In genomic region chr11:118247359-118248095, GRCm38 (mm10) we compare ENCODE assay signal across 8 mouse cellular contexts. TPM values are rescaled to one million over a fixed set of nuclear protein-coding genes. Genes with fewer than 3 reads are reported as not detected.
DNase-seq lines count a peak whose midpoint lies in the region; ATAC-seq and TF ChIP-seq lines count a peak whose summit lies in the region.

No protein-coding gene starts in this region.

- intact Hi-C loops in heart, postnatal 14 days (cut with DNase I): no loop called here

- H3K27ac ChIP-seq in forebrain, embryonic 10.5 days: peak overlapping the region; percentile 86
- peak overlapping the region; percentile 33; the same call in 1 of the 2 replicates for H3K27ac ChIP-seq in macrophage

- WGBS in forebrain, embryonic 10.5 days: 3% methylated on average over 43 of the region's 43 CpGs
- 3% methylated on average over 43 of the region's 43 CpGs for WGBS in macrophage (ENCODE audit: missing documents)

- H3K27me3 ChIP-seq in G1E (ENCODE audit: insufficient read depth, low read length): peaks cover 5% of the 10 kb centered on the region; the same call in 1 of the 2 replicates
- peaks cover 12% of the 10 kb centered on the region for H3K27me3 ChIP-seq in forebrain, embryonic 10.5 days (ENCODE audit: poor library complexity, severe bottlenecking)

- DNase-seq in G1E (ENCODE audit: low spot score): peak; percentile 14
- DNase-seq in brain, embryonic 14.5 days (ENCODE audit: low read depth): peak; percentile 44
- DNase-seq in forebrain, embryonic 10.5 days (ENCODE audit: extremely low spot score, low spot score): peak; percentile 50
- DNase-seq in heart, postnatal 14 days: peak; percentile 74 to 78
- DNase-seq in kidney, postnatal 4 days: peak; percentile 72 to 83
- DNase-seq in retina, postnatal 1 day: peak; percentile 40
- peak; percentile 63 for DNase-seq in urinary bladder, postnatal 25 days (ENCODE audit: low spot score)

- no peaks in the 10 kb centered on the region for H3K36me3 ChIP-seq in G1E (replicated peaks)
- H3K36me3 ChIP-seq in forebrain, embryonic 10.5 days (replicated peaks): no peaks in the 10 kb centered on the region
- H3K36me3 ChIP-seq in macrophage (ENCODE audit: inconsistent target): no peaks in the 10 kb centered on the region

- no peaks in the 10 kb centered on the region for H3K9me3 ChIP-seq in G1E (replicated peaks)
- no peaks in the 10 kb centered on the region for H3K9me3 ChIP-seq in forebrain, embryonic 10.5 days

- peaks cover 38% of the 10 kb centered on the region for H3K4me1 ChIP-seq in G1E (ENCODE audit: insufficient read depth, low read depth, low read length)
- peaks cover 32% of the 10 kb centered on the region for H3K4me1 ChIP-seq in forebrain, embryonic 10.5 days

- no peak for TF ChIP-seq CTCF in G1E (IDR thresholded peaks at IDR 0.05; ENCODE audit: low read depth, low read length)
- TF ChIP-seq CTCF in brain, embryonic 14.5 days (IDR thresholded peaks at IDR 0.05; ENCODE audit: borderline replicate concordance, extremely low read depth, insufficient read depth, insufficient read length): no peak

- no peak for TF ChIP-seq POLR2A in brain, embryonic 14.5 days (IDR thresholded peaks at IDR 0.05; ENCODE audit: borderline replicate concordance, extremely low read depth, insufficient read depth, insufficient read length, poor library complexity, severe bottlenecking)

- H3K4me3 ChIP-seq in G1E (ENCODE audit: low read depth, low read length): peak overlapping the region; percentile 84
- H3K4me3 ChIP-seq in forebrain, embryonic 10.5 days: peak overlapping the region; percentile 93
- H3K4me3 ChIP-seq in macrophage (ENCODE audit: inconsistent target): peak overlapping the region; percentile 58

- H3K79me2 ChIP-seq in macrophage (ENCODE audit: inconsistent target): peaks cover 56% of the 10 kb centered on the region

- ATAC-seq in G1E (ENCODE audit: extremely low read depth, insufficient number of reproducible peaks, low FRiP score, poor library complexity, severe bottlenecking): no peak

RNA-seq across cellular contexts. Expression of gene Cyth1, which starts 0.9 kb away (rescaled TPM):
- 4.0 and 4.5 TPM in 2 replicates for total RNA-seq in G1E (2014; fragmentation: Nextera tagmentation)
- 7.1 and 7.7 TPM in 2 replicates for total RNA-seq in G1E (2017)
- polyA plus RNA-seq in G1E (2012): 2.7 and 3.1 TPM in 2 replicates
- polyA plus RNA-seq in brain, embryonic 14.5 days (2012; rRNA removed): 35.9 and 36.8 TPM in 2 replicates
- polyA plus RNA-seq in forebrain, embryonic 10.5 days (2016; fragmentation: Nextera tagmentation; extraction: Ambion mirVana): 10.1 and 11.5 TPM in 2 replicates
- 10 to 100 TPM; 56.4 to 60.9 TPM for total RNA-seq in heart, postnatal 14 days (2021)
- 100 to 1,000 TPM in 22 of 26 experiments, 10 to 100 TPM in 4; 82.3 to 803 (median 180) TPM for total RNA-seq in macrophage (2018; cell fraction: chromatin; rRNA removed)
- total RNA-seq in macrophage (2018; cell fraction: cytosol; rRNA removed): 100 to 1,000 TPM in 4 of 26 experiments, 10 to 100 TPM in 22; 32.2 to 107 (median 58.3) TPM
- total RNA-seq in macrophage (2018; cell fraction: nucleus; rRNA removed): 100 to 1,000 TPM in 12 of 26 experiments, 10 to 100 TPM in 14; 39.3 to 441 (median 84.8) TPM
- 62.6 to 194 TPM (median 68.7 TPM) in 3 replicates for polyA plus RNA-seq in macrophage (2018)

RNA-seq across cellular contexts. Expression of gene Usp36, which starts 42.5 kb away (rescaled TPM):
- total RNA-seq in G1E (2014; fragmentation: Nextera tagmentation) (27.1 and 36.5 TPM in 2 replicates), G1E (2017) (6.2 and 8.0 TPM in 2 replicates)
- polyA plus RNA-seq in G1E (2012) (55.1 and 60.6 TPM in 2 replicates), macrophage (2018) (4.3 to 7.9 TPM (median 5.4 TPM) in 3 replicates)
- polyA plus RNA-seq in brain, embryonic 14.5 days (2012; rRNA removed): 20.0 and 23.4 TPM in 2 replicates
- 22.9 and 24.6 TPM in 2 replicates for polyA plus RNA-seq in forebrain, embryonic 10.5 days (2016; fragmentation: Nextera tagmentation; extraction: Ambion mirVana)
- total RNA-seq in heart, postnatal 14 days (2021): 10 to 100 TPM; 14.4 to 15.6 TPM
- total RNA-seq in macrophage (2018; cell fraction: chromatin; rRNA removed): 10 to 100 TPM in 25 of 26 experiments, 1 to 10 TPM in 1; 9.5 to 62.3 (median 34.7) TPM
- 1 to 10 TPM; 2.0 to 7.8 (median 5.2) TPM for total RNA-seq in macrophage (2018; cell fraction: cytosol; rRNA removed)
- total RNA-seq in macrophage (2018; cell fraction: nucleus; rRNA removed): 10 to 100 TPM in 18 of 26 experiments, 1 to 10 TPM in 8; 5.9 to 37.0 (median 17.3) TPM

Comparison
In these comparisons a context has a peak if more than half of its experiments do, and no peak if none do; other contexts are left out.
1. DNase-seq: peak in every context shown above with its lines; median percentile 78 in kidney, postnatal 4 days; 76 in heart, postnatal 14 days; 63 in urinary bladder, postnatal 25 days; 50 in forebrain, embryonic 10.5 days; 44 in brain, embryonic 14.5 days; 40 in retina, postnatal 1 day; 14 in G1E.